Mouse (Mus musculus) midbrain, embryonic 12.5 days (tissue): ENCODE measurements around the gene Vmn2r112. TPM values are rescaled to one million over a fixed set of nuclear protein-coding genes. Genes with fewer than 3 reads are reported as not detected.
"Not testable (repeated sequence)": the region's sequence is repeated elsewhere in the genome, so short reads cannot be mapped to it uniquely, and the experiment has no call there.

Source experiments
- ATAC-seq: fragments of 200-750 bp; cut with Nextera tagmentation; 2 replicates; pipeline ENCODE4 v1.8.0; 2017; ENCODE audit warnings: low read depth, moderate TSS enrichment, moderate library complexity; ENCODE audit not compliant: low FRiP score
- H3K27ac ChIP-seq: fragments of 300-500 bp; sonication (generic); replicated peaks from 2 replicates; pipeline ENCODE4 v1.5.1; 2016; ENCODE audit warnings: mild to moderate bottlenecking
- H3K27me3 ChIP-seq: fragments of 300-500 bp; sonication (generic); 2 replicates; pipeline ENCODE4 v1.6.1; 2016; ENCODE audit warnings: mild to moderate bottlenecking
- H3K36me3 ChIP-seq: fragments of 300-500 bp; sonication (generic); 2 replicates; pipeline ENCODE4 v1.6.1; 2016
- H3K4me1 ChIP-seq: fragments of 300-500 bp; sonication (generic); 2 replicates; pipeline ENCODE4 v1.6.1; 2016
- H3K4me2 ChIP-seq: fragments of 300-500 bp; sonication (generic); replicated peaks from 2 replicates; pipeline ENCODE4 v1.6.1; 2016; ENCODE audit warnings: mild to moderate bottlenecking, moderate library complexity
- H3K4me3 ChIP-seq: fragments of 300-500 bp; sonication (generic); 2 replicates; pipeline ENCODE4 v1.5.1; 2016; ENCODE audit warnings: mild to moderate bottlenecking
- H3K9ac ChIP-seq: fragments of 300-500 bp; sonication (generic); replicated peaks from 2 replicates; pipeline ENCODE4 v1.6.1; 2016; ENCODE audit warnings: mild to moderate bottlenecking, moderate library complexity
- H3K9me3 ChIP-seq: fragments of 300-500 bp; sonication (generic); 2 replicates; pipeline ENCODE4 v1.6.1; 2016; ENCODE audit warnings: mild to moderate bottlenecking
- WGBS: fragments of 180-500 bp; shearing (Covaris S2); methylation state at CpG from one replicate; pipeline ENCODE4 v1.1.7; 2016; 5-methylcytosine and 5-hydroxymethylcytosine counted together
- polyA plus RNA-seq: library from polyadenylated mRNA; unstranded; fragments of >200 nt; fragmentation: Nextera tagmentation; extraction: Ambion mirVana; gene quantifications from 2 replicates; pipeline ENCODE4 v1.2.1, GENCODE M21; 2016

Gene Vmn2r112
- not detected in 2 replicates for polyA plus RNA-seq

DNA sequence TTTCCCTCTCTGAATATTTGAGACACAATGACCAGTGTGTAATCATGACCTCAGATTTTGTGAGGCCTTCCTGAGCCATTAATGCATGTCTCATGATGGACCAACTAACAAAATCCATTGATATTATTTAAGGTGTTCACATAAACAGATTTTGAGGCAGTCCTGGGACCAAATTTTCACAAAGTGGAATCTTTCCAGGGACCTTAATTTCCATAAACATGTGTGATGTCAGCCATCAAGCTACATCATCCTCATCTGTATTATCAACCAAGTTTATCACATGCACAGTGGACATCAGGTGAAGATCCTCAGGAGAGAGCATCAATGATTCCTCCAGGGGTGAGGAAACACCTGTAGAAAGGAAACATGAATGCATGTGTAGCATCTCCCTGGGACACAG lies at the start of gene Vmn2r112:
Vmn2r112 (plus strand) TSS at position 301 of the 400 bp plus-strand sequence.
- not testable (repeated sequence) for H3K9ac ChIP-seq, H3K4me3 ChIP-seq, H3K4me2 ChIP-seq, H3K4me1 ChIP-seq, H3K9me3 ChIP-seq, ATAC-seq, H3K27me3 ChIP-seq, H3K36me3 ChIP-seq, H3K27ac ChIP-seq

DNA sequence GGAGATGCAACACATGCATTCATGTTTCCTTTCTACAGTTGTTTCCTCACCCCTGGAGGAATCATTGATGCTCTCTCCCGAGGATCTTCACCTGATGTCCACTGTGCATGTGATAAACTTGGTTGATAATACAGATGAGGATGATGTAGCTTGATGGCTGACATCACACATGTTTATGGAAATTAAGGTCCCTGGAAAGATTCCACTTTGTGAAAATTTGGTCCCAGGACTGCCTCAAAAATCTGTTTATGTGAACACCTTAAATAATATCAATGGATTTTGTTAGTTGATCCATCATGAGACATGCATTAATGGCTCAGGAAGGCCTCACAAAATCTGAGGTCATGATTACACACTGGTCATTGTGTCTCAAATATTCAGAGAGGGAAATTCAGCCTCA lies 27.4 kb upstream of the Vmn2r112 start, which contains the start of gene Vmn2r111:
Vmn2r111 (minus strand) TSS at position 101 of the 400 bp plus-strand sequence.
- H3K4me2 ChIP-seq, H3K9ac ChIP-seq, H3K27me3 ChIP-seq, H3K36me3 ChIP-seq, H3K4me1 ChIP-seq, ATAC-seq, H3K9me3 ChIP-seq, H3K27ac ChIP-seq, H3K4me3 ChIP-seq: not testable (repeated sequence)
- 74% methylated on average over 1 of the region's 1 CpGs for WGBS

DNA sequence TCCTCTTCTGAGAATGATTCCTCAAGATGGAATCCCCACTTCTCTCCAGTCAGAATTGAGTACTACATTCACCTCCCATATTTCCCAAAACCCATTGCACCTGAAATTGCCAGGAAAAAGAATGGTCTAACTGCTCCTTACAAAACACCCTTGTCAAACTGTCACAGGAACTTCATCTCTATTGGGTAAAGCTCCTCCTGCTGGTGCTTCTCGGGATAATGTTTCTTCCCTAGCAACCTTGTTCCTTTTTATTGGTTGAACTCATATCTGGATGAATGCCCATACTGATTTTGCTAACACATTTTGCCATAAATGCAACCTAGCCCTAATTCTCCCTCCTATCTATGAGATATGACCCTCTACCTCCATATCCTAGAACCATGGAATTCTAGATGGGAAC lies 29.9 kb downstream of the Vmn2r112 start:
- H3K4me3 ChIP-seq = no peak overlapping the region
- peaks cover 17% of the 10 kb centered on the region; the same call in 1 of the 2 replicates for H3K9me3 ChIP-seq
- H3K4me2 ChIP-seq = no peak overlapping the region
- H3K9ac ChIP-seq = no peak overlapping the region
- 73% methylated on average over 1 of the region's 1 CpGs for WGBS
- ATAC-seq = no peak
- no peaks in the 10 kb centered on the region for H3K27me3 ChIP-seq
- H3K4me1 ChIP-seq = no peaks in the 10 kb centered on the region
- H3K27ac ChIP-seq = no peak overlapping the region
- H3K36me3 ChIP-seq = no peaks in the 10 kb centered on the region

Other genes starting within 250 kb of the Vmn2r112 start
- 15.2 and 16.5 TPM in 2 replicates for gene Zfp944, start 239.6 kb upstream of the Vmn2r112 start, polyA plus RNA-seq
- gene Zfp758, start 239.5 kb upstream of the Vmn2r112 start, polyA plus RNA-seq = 12.6 and 13.9 TPM in 2 replicates
- 32.8 and 39.5 TPM in 2 replicates for gene Zfp946, start 176.7 kb upstream of the Vmn2r112 start, polyA plus RNA-seq
- not detected in 2 replicates for gene Vmn2r111, start 27.5 kb upstream of the Vmn2r112 start, polyA plus RNA-seq